Mouse (Mus musculus) liver, embryonic 16.5 days (tissue): ENCODE measurements around the gene Olfr615. TPM values are rescaled to one million over a fixed set of nuclear protein-coding genes. Genes with fewer than 3 reads are reported as not detected.
"Not testable (repeated sequence)": the region's sequence is repeated elsewhere in the genome, so short reads cannot be mapped to it uniquely, and the experiment has no call there.

ENCODE experiments used
- ATAC-seq: fragments of 200-750 bp; cut with Nextera tagmentation; 2 replicates; pipeline ENCODE4 v1.8.0; 2017; ENCODE audit warnings: low read depth, mild to moderate bottlenecking, moderate number of reproducible peaks, moderate library complexity
- H3K27ac ChIP-seq: fragments of 300-500 bp; sonication (generic); 2 replicates; pipeline ENCODE4 v1.5.1; 2014; ENCODE audit warnings: mild to moderate bottlenecking, low read length
- H3K27me3 ChIP-seq: fragments of 300-500 bp; sonication (generic); 2 replicates; pipeline ENCODE4 v1.6.1; 2014; ENCODE audit warnings: low read depth, low read length, mixed read lengths; ENCODE audit not compliant: control insufficient read depth, insufficient read depth
- H3K36me3 ChIP-seq: fragments of 300-500 bp; sonication (generic); 2 replicates; pipeline ENCODE4 v1.6.1; 2014; ENCODE audit warnings: mild to moderate bottlenecking; ENCODE audit not compliant: control insufficient read depth, insufficient read depth
- H3K4me1 ChIP-seq: fragments of 300-500 bp; sonication (generic); 2 replicates; pipeline ENCODE4 v1.6.1; 2014; ENCODE audit warnings: low read depth, low read length, mixed read lengths; ENCODE audit not compliant: control insufficient read depth
- H3K4me2 ChIP-seq: fragments of 300-500 bp; sonication (generic); 2 replicates; pipeline ENCODE4 v1.6.1; 2014; ENCODE audit warnings: low read depth, low read length, mixed read lengths
- H3K4me3 ChIP-seq: fragments of 300-500 bp; sonication (generic); 2 replicates; pipeline ENCODE4 v1.5.1; 2014; ENCODE audit warnings: low read depth, mild to moderate bottlenecking, low read length
- H3K9ac ChIP-seq: fragments of 300-500 bp; sonication (generic); 2 replicates; pipeline ENCODE4 v1.6.1; 2014; ENCODE audit warnings: low read depth, low read length
- H3K9me3 ChIP-seq: fragments of 300-500 bp; sonication (generic); replicated peaks from 2 replicates; pipeline ENCODE4 v1.6.1; 2016; ENCODE audit warnings: low read length; ENCODE audit not compliant: control insufficient read depth
- WGBS: fragments of 180-500 bp; shearing (Covaris S2); extraction: QIAGEN DNeasy Blood & Tissue Kit; methylation state at CpG from one replicate; pipeline ENCODE4 v1.1.7; 2014; ENCODE audit not compliant: insufficient replicate concordance; 5-methylcytosine and 5-hydroxymethylcytosine counted together
- polyA plus RNA-seq: library from polyadenylated mRNA; unstranded; fragments of >200 nt; fragmentation: Nextera tagmentation; extraction: Ambion mirVana; gene quantifications from 2 replicates; pipeline ENCODE4 v1.2.1, GENCODE M21; 2015

The Olfr615 gene
- polyA plus RNA-seq = not detected in 2 replicates

DNA sequence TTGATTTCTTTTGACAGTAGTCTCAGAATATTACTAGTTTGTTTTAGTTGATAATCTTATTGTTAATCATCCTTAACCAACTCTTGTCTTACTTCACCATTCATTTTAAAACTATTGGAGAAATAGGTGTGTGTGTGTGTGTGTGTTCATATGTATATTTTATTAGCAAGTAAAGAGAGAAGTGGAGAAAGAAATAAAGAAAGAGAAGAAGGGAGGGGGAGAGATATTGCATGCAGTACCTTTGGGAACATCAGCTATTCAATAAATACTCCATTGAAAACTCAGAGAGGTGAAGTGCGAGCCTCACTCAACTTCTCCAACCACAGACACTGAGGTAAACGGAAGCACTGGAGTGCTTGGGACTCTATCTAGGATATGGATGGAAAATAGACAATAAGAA is at the start of gene Olfr615:
Olfr615 (plus strand) TSS at position 301 of the 400 bp plus-strand sequence.
- 59% methylated on average over 2 of the region's 2 CpGs for WGBS
- no peaks in the 10 kb centered on the region for H3K4me1 ChIP-seq

DNA sequence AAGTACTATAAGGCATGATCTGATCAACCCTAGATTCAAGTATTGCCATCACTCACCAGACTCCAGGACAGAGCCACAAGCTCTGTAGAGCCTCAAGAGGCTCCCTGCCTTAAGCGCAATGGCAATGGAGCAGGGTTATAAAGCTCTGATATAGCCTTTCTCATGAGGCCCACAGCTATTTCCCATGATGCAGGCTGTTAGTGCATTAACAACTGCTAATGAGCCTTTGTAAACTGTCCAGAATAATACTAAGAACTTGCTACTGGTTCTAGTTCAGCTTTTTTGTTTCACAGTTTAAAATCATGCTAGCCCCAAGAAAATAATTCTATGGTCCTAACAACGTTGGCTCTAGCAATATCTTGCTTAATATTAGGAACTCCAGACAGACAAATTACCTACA is 43.9 kb upstream of the Olfr615 start, which contains the start of gene Olfr610:
Olfr610 (minus strand) TSS at position 101 of the 400 bp plus-strand sequence.
- no peaks in the 10 kb centered on the region for H3K4me1 ChIP-seq
- ATAC-seq = no peak
- no peaks in the 10 kb centered on the region for H3K27me3 ChIP-seq
- no peak within 1 kb of the TSS for H3K4me3 ChIP-seq
- H3K9me3 ChIP-seq = no peaks in the 10 kb centered on the region
- no peaks in the 10 kb centered on the region for H3K36me3 ChIP-seq
- no peak within 1 kb of the TSS for H3K9ac ChIP-seq
- no peak within 1 kb of the TSS for H3K27ac ChIP-seq
- H3K4me2 ChIP-seq = no peak within 1 kb of the TSS
- 61% methylated on average over 2 of the region's 2 CpGs for WGBS

More for the DNA sequence above, at the start of gene Olfr615:
- ATAC-seq = no peak
- no peak within 1 kb of the TSS for H3K4me2 ChIP-seq
- no peak within 1 kb of the TSS for H3K9ac ChIP-seq
- H3K36me3 ChIP-seq = no peaks in the 10 kb centered on the region
- no peak within 1 kb of the TSS for H3K4me3 ChIP-seq
- no peak within 1 kb of the TSS for H3K27ac ChIP-seq
- H3K9me3 ChIP-seq = no peaks in the 10 kb centered on the region
- no peaks in the 10 kb centered on the region for H3K27me3 ChIP-seq

DNA sequence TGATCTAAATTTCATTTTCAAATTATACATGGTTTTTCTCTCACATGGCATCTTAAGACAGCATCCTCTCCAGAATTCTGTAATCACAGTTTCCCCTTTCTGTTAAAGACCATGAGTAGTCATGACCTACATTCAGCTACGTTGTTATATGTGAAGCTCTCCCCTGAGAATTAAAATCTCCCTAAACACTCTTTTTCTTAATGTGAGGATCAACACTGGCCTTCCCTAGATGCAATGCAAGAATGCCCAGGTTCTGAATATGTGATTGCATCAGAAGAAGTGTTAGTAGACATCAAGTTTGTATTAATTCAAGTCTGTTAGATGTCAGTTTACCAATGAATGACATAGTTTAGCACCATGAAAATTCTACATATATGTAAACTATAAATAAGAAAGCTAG is 35.1 kb upstream of the Olfr615 start, which contains the start of gene Olfr611:
Olfr611 (minus strand) TSS at position 101 of the 400 bp plus-strand sequence.
- not testable (repeated sequence) for H3K9ac ChIP-seq, H3K4me1 ChIP-seq, H3K4me3 ChIP-seq, H3K27ac ChIP-seq, H3K4me2 ChIP-seq, H3K36me3 ChIP-seq, H3K9me3 ChIP-seq, H3K27me3 ChIP-seq, ATAC-seq
- WGBS = 38% methylated on average over 1 of the region's 1 CpGs

DNA sequence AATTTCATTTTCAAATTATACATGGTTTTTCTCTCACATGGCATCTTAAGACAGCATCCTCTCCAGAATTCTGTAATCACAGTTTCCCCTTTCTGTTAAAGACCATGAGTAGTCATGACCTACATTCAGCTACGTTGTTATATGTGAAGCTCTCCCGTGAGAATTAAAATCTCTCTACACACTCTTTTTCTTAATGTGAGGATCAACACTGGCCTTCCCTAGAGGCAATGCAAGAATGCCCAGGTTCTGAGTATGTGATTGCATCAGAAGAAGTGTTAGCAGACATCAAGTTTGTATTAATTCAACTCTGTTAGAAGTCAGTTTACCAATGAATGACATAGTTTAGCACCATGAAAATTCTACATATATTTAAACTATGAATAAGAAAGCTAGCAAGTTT is 13.3 kb upstream of the Olfr615 start, which contains the start of gene Olfr612:
Olfr612 (minus strand) TSS at position 101 of the 400 bp plus-strand sequence.
- not testable (repeated sequence) for H3K4me1 ChIP-seq, H3K9ac ChIP-seq, H3K4me2 ChIP-seq, H3K9me3 ChIP-seq, H3K4me3 ChIP-seq, H3K27me3 ChIP-seq, ATAC-seq, H3K36me3 ChIP-seq, H3K27ac ChIP-seq
- WGBS = 67% methylated on average over 2 of the region's 2 CpGs

DNA sequence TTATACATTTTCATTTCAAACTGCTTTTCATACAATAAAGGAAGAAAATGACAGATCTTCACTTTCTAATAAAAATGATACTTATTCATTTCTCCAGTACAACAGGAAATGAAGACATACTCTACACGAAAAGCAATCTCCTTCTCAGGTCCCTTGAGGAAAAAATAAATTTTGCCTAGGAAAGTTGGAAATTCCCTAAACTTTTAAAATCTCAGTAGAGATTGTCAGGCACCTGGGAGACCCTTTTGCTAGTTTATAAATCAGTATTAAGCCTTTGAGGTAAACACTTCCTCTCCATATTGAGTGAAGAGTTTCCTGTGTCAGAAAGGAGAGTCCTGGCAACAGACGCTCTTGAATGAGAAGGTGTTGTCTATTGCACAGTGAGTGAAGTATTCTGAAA is 8.1 kb upstream of the Olfr615 start, which contains the start of gene Olfr613:
Olfr613 (plus strand) TSS at position 301 of the 400 bp plus-strand sequence.
- Histone ChIP-seq H3K4me2 (no peak within 1 kb of the TSS), H3K27me3 (no peaks in the 10 kb centered on the region), H3K36me3 (no peaks in the 10 kb centered on the region), H3K4me3 (no peak within 1 kb of the TSS), H3K4me1 (no peaks in the 10 kb centered on the region), H3K9ac (no peak within 1 kb of the TSS), H3K9me3 (no peaks in the 10 kb centered on the region), H3K27ac (no peak within 1 kb of the TSS)
- 41% methylated on average over 2 of the region's 2 CpGs for WGBS
- ATAC-seq = no peak

DNA sequence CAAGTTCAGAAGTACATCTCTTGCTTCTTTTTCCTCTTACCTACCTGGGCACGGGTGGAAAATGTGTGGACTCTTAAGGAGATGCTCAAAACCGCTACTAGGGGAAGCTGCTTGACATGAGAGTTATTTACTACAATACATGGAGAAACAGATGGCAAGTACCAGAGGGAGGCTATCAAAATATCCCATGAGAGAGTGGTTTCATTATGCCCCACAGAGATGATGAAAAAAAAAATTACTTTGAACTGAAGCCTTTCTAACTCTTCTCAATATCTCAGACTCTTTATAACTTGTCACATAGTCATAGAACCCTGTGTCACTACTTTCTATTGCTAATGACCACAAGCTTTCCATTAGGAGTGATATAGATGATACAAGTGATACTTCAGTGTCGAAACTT is 13.2 kb downstream of the Olfr615 start, which contains the start of gene Olfr616:
Olfr616 (minus strand) TSS at position 101 of the 400 bp plus-strand sequence.
- Histone ChIP-seq H3K36me3 (no peaks in the 10 kb centered on the region), H3K9ac (no peak within 1 kb of the TSS), H3K4me3 (no peak within 1 kb of the TSS), H3K9me3 (no peaks in the 10 kb centered on the region), H3K27ac (no peak within 1 kb of the TSS), H3K4me2 (no peak within 1 kb of the TSS), H3K27me3 (no peaks in the 10 kb centered on the region), H3K4me1 (no peaks in the 10 kb centered on the region)
- 61% methylated on average over 3 of the region's 3 CpGs for WGBS
- no peak for ATAC-seq

DNA sequence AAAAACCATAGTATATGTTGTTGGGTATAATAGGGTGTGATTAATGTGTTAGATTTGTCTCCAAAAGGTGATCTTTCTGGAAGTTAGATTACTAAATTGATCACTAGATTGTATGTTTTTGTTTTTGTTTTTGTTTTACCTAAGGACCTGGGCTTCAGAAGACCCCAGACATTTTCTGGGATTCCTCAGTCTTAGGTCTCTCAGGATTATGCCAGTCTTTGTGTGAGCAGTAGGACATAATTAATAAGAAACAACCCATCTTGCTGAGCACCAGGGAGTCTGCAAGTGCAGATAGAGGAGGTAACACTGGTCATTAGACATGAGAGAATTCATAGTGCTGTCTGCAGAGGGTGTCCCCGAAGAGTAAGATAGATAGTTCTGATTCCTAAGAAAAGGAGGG is 16.9 kb downstream of the Olfr615 start, which contains the start of gene Olfr617:
Olfr617 (plus strand) TSS at position 301 of the 400 bp plus-strand sequence.
- no peak within 1 kb of the TSS for H3K9ac ChIP-seq
- H3K27me3 ChIP-seq = no peaks in the 10 kb centered on the region
- H3K36me3 ChIP-seq = no peaks in the 10 kb centered on the region
- 47% methylated on average over 1 of the region's 1 CpGs for WGBS
- ATAC-seq = no peak
- no peaks in the 10 kb centered on the region for H3K9me3 ChIP-seq
- H3K27ac ChIP-seq = no peak within 1 kb of the TSS
- no peaks in the 10 kb centered on the region for H3K4me1 ChIP-seq
- no peak within 1 kb of the TSS for H3K4me3 ChIP-seq
- H3K4me2 ChIP-seq = no peak within 1 kb of the TSS

DNA sequence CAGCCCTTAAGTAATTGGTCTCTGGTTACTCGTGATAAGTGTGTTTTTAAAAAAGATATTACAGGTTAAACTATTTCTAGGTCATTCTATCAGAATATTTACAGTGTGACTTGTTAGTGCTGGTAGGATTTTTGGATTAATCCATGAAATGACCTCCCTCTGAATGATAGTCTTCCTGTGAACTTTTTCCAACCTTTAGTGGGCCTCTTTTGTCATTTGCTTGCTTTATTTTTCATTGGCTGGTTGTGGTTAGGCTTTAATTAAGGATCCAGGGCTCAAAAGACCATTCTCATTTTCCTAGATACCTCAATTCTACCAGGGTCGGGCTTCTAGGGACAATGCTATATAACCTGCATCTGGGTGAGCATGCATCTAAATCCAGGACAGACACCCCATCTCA is 33.9 kb downstream of the Olfr615 start, which contains the start of gene Olfr618:
Olfr618 (plus strand) TSS at position 301 of the 400 bp plus-strand sequence.
- 28% methylated on average over 2 of the region's 2 CpGs for WGBS
- no peak within 1 kb of the TSS for H3K4me3 ChIP-seq
- no peaks in the 10 kb centered on the region for H3K36me3 ChIP-seq
- no peaks in the 10 kb centered on the region for H3K9me3 ChIP-seq
- H3K4me2 ChIP-seq = no peak within 1 kb of the TSS
- no peak for ATAC-seq
- H3K27ac ChIP-seq = no peak within 1 kb of the TSS
- H3K9ac ChIP-seq = no peak within 1 kb of the TSS
- H3K27me3 ChIP-seq = no peaks in the 10 kb centered on the region
- H3K4me1 ChIP-seq = no peaks in the 10 kb centered on the region

DNA sequence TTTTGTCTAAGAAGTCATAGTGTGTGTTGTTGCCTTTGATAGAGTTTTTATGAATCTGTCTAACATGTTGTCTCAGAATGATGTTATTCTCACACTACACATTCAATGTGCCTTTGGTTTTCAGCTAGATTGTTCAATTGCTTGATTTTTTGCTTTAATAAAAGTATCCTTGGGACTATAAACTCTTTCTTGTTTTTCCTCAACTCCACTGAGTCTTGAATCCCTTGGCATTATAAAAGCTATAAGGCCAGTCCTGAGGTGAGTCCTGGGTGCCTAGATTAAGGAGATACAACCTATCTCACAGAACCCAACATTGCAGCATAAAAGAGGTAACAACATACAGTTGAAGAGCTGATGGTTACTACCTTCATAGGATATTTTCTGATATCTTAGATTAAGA is 44.4 kb downstream of the Olfr615 start, which contains the start of gene Olfr619:
Olfr619 (plus strand) TSS at position 301 of the 400 bp plus-strand sequence.
- no peak within 1 kb of the TSS for H3K27ac ChIP-seq
- no peak within 1 kb of the TSS for H3K4me3 ChIP-seq
- H3K4me1 ChIP-seq = no peaks in the 10 kb centered on the region
- no peak for ATAC-seq
- no peak within 1 kb of the TSS for H3K9ac ChIP-seq
- H3K36me3 ChIP-seq = no peaks in the 10 kb centered on the region
- no peaks in the 10 kb centered on the region for H3K27me3 ChIP-seq
- H3K4me2 ChIP-seq = no peak within 1 kb of the TSS
- H3K9me3 ChIP-seq = no peaks in the 10 kb centered on the region
